Mouse (Mus musculus) ES-E14 (cell line): ENCODE measurements around the gene Hnrnpa1.

Experiments
- CHD2 ChIP-seq: IDR thresholded peaks from 2 replicates; pipeline ENCODE4 v1.6.1; 2014; ENCODE audit warnings: mild to moderate bottlenecking, low read depth, low read length, inconsistent platforms
- ZNF384 ChIP-seq: IDR thresholded peaks from 2 replicates; pipeline ENCODE4 v1.6.1; 2012; ENCODE audit warnings: low read depth, low read length, inconsistent platforms

DNA sequence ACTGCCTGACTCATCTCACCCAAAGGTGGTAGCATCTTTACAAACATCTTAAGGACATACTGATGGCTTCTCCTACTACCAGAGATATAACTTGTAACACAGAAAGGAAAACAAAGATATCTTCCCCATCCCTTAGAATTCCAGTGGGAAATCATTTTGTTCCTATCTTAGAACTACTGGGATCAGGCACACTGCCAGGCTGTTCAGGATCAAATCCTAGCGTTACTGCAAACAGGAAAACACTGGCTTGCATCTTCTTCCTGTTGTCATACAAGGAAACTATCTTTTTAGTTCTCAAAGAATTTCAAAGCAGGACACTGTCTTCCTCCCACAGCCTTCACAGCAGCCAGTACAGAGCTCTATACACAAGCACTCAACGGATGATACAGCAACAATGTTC, 46.6 kb upstream of the Hnrnpa1 start:
- TF ChIP-seq ZNF384 = no peak
- no peak for TF ChIP-seq CHD2
